Mouse (Mus musculus) bone marrow, adult 2 months (tissue): Measurements from ENCODE around the gene Med13l. TPM values are rescaled to one million over a fixed set of nuclear protein-coding genes. Genes with fewer than 3 reads are reported as not detected.
A peak's percentile ranks its signal among the peaks of the same experiment; 100 is the strongest.
"Not testable (repeated sequence)": the region's sequence is repeated elsewhere in the genome, so short reads cannot be mapped to it uniquely, and the experiment has no call there.

Source experiments
- H3K27ac ChIP-seq: fragments of 200-500 bp; 2 replicates; pipeline ENCODE4 v1.5.1; 2012; ENCODE audit warnings: low read depth, mild to moderate bottlenecking, control low read depth, inconsistent platforms, low read length; ENCODE audit not compliant: control insufficient read depth, poor library complexity, insufficient read depth
- H3K4me1 ChIP-seq: fragments of 200-500 bp; 2 replicates; pipeline ENCODE4 v1.6.1; 2011; ENCODE audit warnings: low read length; ENCODE audit not compliant: control insufficient read depth, insufficient read depth
- H3K4me3 ChIP-seq: fragments of 200-500 bp; replicated peaks from 2 replicates; pipeline ENCODE3; 2011; ENCODE audit warnings: mild to moderate bottlenecking, low read depth, low read length, control low read depth; ENCODE audit not compliant: control insufficient read depth
- CTCF ChIP-seq: fragments of 200-500 bp; IDR thresholded peaks from 2 replicates; pipeline ENCODE4 v1.5.1; 2011; ENCODE audit warnings: low read length, control low read depth; ENCODE audit not compliant: control insufficient read depth, insufficient read depth
- POLR2A ChIP-seq: fragments of 200-500 bp; IDR thresholded peaks from 2 replicates; pipeline ENCODE4 v1.6.1; 2011; ENCODE audit warnings: low read depth, mild to moderate bottlenecking, control low read depth, low read length, borderline replicate concordance; ENCODE audit not compliant: control insufficient read depth
- WGBS: fragments of 180-500 bp; shearing (Covaris S2); methylation state at CpG from one replicate; pipeline ENCODE4 v1.1.7; 2018; 5-methylcytosine and 5-hydroxymethylcytosine counted together
- polyA plus RNA-seq: library from polyadenylated mRNA; stranded (reverse); fragments of >200 nt; gene quantifications from 2 replicates; pipeline ENCODE4 v1.2.4, GENCODE M21; 2011; ENCODE audit warnings: low replicate concordance; ENCODE audit not compliant: missing spikeins, insufficient read depth, insufficient read length

Med13l gene
- polyA plus RNA-seq, 1 experiment, result 32.9 TPM

DNA sequence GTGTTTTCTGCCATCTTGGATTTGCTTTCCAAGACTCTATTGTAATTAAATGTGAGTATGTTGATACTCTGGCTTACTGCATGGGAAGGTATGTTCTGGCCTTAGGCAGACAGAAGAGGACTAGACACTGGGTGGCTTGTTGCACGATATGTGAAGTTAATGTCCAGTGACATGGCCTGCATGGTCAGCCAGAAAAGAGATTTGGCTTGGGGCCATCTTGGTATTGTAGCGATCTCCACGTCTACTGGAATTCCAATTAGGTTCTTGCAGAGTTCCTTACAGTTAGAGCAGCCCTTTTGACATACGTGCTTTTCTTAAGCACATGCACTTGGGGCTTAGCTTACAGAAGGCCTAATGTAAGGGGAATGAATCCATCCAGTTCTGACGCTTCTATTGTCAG, 86.4 kb downstream of the Med13l start:
- no peak overlapping the region for H3K27ac ChIP-seq

DNA sequence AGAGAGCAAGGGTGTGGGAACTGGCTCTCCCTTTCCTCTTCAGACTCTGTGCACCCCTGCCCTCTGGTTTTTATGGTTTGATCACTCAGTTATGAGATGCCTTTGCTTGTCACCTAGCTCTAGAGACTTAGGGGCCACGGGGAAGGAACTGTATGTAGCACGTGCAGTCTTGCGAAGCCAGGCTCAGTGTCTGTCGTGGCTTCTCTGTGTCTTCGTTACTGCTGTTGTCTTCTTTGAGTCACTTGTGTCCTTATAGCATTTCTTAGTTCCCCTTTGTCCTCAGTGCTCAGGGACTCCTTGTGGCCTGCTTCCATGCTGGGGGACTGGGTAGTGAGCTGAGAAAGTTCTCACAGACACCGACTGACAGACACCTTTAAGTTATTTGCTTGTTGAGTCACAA, 86.9 kb downstream of the Med13l start:
- TF ChIP-seq POLR2A (no peak), CTCF (no peak)
- Histone ChIP-seq H3K4me1 (peaks cover 27% of the 10 kb centered on the region), H3K27ac (peak overlapping the region; percentile 52; the same call in 1 of the 2 replicates), H3K4me3 (no peak overlapping the region)
- 4% methylated on average over 6 of the region's 6 CpGs for WGBS

More for the DNA sequence above, 86.4 kb downstream of the Med13l start:
- TF ChIP-seq CTCF (no peak), POLR2A (no peak)
- peaks cover 28% of the 10 kb centered on the region for H3K4me1 ChIP-seq
- whole genome bisulfite sequencing, result 74% methylated on average over 5 of the region's 5 CpGs
- no peak overlapping the region for H3K4me3 ChIP-seq

DNA sequence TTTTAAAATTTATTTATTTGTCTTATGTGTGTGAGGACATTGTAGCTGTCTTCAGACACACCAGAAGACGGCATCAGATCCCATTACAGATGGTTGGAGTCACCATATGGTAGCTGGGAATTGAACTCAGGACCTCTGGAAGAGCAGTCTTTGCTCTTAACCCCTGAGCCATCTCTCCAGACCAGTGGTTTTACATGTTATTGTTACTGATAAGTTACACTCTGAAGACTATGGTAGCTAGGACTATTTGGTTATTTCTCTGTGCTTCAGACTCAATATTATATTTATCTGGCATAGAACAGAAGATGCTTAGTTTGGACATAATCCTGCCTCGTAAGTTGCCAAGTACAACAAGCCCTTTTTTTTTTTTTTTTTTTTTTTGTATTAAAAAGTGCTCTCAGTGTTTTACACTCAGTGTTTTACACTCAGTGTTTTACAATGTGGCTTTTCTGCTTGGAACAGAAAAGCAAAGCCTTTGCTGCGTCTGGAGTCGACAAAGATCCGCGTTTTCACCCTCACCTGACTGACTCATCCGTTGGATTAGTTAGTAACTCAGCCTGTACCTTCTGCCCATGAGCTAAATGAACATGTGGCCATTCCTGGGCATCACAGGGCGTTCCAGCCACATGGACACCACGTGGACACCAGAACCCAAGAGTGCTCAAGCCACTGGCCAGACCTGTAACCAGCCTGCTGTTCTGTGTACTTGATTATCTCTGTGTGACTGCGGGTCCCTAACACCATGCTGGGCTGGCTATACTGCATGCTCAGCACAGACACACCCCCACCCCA, 88.9 kb downstream of the Med13l start:
- H3K27ac ChIP-seq, result no peak overlapping the region
- H3K4me1 ChIP-seq, result peaks cover 24% of the 10 kb centered on the region
- no peak for TF ChIP-seq POLR2A
- TF ChIP-seq CTCF, result no peak
- 84% methylated on average over 10 of the region's 10 CpGs for WGBS
- H3K4me3 ChIP-seq, result no peak overlapping the region

DNA sequence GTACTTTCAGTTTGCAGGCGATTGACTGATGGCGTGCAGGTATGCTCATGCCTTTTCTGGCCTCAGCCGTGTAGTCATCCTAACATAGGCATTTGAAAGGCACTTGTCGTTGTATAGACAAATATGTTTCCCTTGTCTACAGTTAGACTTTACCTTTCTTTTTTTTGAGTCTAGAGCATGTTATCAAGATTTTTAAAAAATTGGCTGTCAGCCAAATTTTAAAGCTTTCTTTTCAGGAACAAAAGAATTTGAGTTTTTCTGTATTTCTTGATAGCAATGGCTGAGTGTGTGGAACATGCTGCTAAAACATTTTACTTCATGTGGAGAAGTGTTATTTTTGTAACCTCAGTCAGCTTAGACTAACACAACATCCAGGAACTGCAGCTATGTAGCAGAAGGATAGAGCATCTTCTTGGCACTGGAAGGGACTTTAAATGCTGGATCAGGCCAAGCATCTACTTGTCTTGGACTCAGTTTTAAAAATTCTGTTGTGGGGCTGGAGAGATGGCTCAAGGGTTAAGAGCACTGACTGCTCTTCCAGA, 89.6 kb downstream of the Med13l start:
- H3K4me1 ChIP-seq, result peaks cover 21% of the 10 kb centered on the region
- WGBS, result 52% methylated on average over 4 of the region's 4 CpGs
- no peak overlapping the region for H3K4me3 ChIP-seq
- no peak for TF ChIP-seq CTCF
- no peak for TF ChIP-seq POLR2A
- no peak overlapping the region for H3K27ac ChIP-seq

DNA sequence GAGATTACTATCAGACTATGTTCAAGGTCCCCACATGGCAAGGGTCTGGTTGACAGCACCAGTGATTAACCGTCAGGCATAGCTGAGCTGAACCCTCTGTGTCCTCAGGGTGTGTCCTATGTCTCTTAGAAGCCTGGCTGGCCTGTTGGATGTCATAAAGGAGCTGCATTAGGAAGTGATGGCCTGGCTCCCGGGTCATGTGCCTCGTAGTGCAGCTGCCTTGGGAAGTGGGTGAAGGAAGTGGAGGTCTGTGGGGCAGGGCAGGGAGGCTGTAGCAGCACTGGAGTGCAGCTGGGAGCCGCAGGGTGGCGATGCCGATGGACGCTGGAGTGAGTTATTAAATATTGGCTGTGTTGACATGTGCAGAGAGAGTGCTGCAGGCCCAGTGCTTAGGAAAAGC, 90.3 kb downstream of the Med13l start:
- Histone ChIP-seq H3K4me1 (peaks cover 19% of the 10 kb centered on the region), H3K27ac (no peak overlapping the region), H3K4me3 (no peak overlapping the region)
- 59% methylated on average over 7 of the region's 7 CpGs for WGBS
- TF ChIP-seq CTCF, result no peak
- TF ChIP-seq POLR2A, result no peak

DNA sequence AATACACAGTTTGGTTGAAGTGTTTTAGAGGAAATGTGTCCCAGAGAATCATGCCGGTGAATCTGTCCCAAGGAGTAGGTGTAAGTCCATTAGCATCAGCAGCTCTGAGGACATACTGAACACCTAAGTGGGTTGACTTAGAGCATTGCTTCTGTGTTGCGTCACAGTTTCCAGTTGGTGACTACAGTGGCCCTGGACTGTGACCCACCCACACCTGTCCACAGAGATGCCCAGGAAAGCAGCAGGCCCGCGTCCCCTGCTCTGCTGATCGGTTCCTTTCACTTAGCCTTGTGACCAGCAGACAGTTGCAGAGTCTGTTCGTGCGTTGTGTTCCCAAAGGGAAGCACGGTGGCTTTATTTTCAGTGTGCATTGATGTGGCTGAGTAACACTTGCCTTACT, 92.1 kb downstream of the Med13l start:
- H3K4me3 ChIP-seq, result no peak overlapping the region
- 79% methylated on average over 8 of the region's 8 CpGs for WGBS
- TF ChIP-seq POLR2A, result no peak
- no peak for TF ChIP-seq CTCF
- H3K27ac ChIP-seq, result no peak overlapping the region
- peaks cover 14% of the 10 kb centered on the region for H3K4me1 ChIP-seq

DNA sequence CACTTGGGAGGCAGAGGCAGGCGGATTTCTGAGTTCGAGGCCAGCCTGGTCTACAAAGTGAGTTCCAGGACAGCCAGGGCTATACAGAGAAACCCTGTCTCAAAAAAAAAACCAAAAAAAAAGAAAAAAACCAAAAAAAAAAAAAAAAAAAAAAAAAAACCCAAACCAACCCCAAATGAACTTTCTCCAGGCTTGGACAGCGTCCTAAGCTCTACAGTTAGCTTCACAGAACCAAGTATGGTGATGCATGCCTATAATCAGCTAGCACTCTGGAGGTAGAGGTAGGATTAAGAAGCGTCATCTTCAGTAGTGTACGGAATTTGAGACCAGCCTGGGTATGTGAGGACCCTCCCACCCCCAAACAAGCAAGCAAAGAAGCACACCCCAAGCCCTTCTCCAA, 92.6 kb downstream of the Med13l start:
- not testable (repeated sequence) for H3K4me3 ChIP-seq, H3K27ac ChIP-seq
- 93% methylated on average over 5 of the region's 5 CpGs for WGBS
- peaks cover 11% of the 10 kb centered on the region for H3K4me1 ChIP-seq

DNA sequence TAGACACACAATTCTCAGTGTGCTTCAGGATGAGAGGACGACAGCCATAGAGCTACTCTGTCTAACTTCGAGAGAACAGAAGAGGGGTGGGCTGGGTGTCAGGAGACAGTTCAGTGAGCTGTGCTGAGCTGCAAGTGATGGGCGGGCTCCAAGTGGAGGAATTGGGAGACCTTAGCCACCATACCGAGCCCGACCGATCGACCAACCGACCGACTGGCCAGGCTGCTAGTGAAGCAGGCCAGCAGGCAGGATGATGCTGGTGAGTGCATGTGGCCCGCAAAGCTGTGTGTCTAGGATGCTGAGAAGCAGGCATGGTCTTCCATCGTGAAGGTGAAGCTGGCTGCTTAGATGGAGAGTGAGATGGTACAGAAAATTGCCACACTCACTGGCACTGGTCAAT, 94.1 kb downstream of the Med13l start:
- no peak overlapping the region for H3K27ac ChIP-seq
- WGBS, result 90% methylated on average over 11 of the region's 11 CpGs
- TF ChIP-seq POLR2A, result no peak
- TF ChIP-seq CTCF, result no peak
- peaks cover 12% of the 10 kb centered on the region for H3K4me1 ChIP-seq
- no peak overlapping the region for H3K4me3 ChIP-seq
